Mouse (Mus musculus): ENCODE data around the gene Camk2b. TPM values are rescaled to one million over a fixed set of nuclear protein-coding genes. Genes with fewer than 3 reads are reported as not detected.

Camk2b gene
- polyA plus RNA-seq, 1 experiment: 0.97 TPM

- Histone ChIP-seq H3K27ac (ENCODE audit: insufficient read depth, low read length) (no peak overlapping the region), H3K4me1 (ENCODE audit: control insufficient read depth, insufficient read depth, low read length) (no peaks in the 10 kb centered on the region), H3K4me3 (ENCODE audit: insufficient read depth, low read length) (no peak overlapping the region)
- TF ChIP-seq POLR2A (IDR thresholded peaks at IDR 0.05; ENCODE audit: low read depth, low read length) (no peak), CTCF (IDR thresholded peaks at IDR 0.05; ENCODE audit: borderline replicate concordance, insufficient read depth, low read length) (no peak)
These were observed 93.0 kb downstream of the Camk2b start for GRCm38 (mm10) chr11:5973151-5973550.

- Histone ChIP-seq H3K27ac (ENCODE audit: insufficient read depth, low read length) (no peak overlapping the region), H3K4me1 (ENCODE audit: control insufficient read depth, insufficient read depth, low read length) (no peaks in the 10 kb centered on the region), H3K4me3 (ENCODE audit: insufficient read depth, low read length) (no peak overlapping the region)
- TF ChIP-seq CTCF (IDR thresholded peaks at IDR 0.05; ENCODE audit: borderline replicate concordance, insufficient read depth, low read length): no peak
- no peak for TF ChIP-seq POLR2A (IDR thresholded peaks at IDR 0.05; ENCODE audit: low read depth, low read length)
These were observed 95.0 kb downstream of the Camk2b start for GRCm38 (mm10) chr11:5971202-5971601.

- H3K4me1 ChIP-seq (ENCODE audit: control insufficient read depth, insufficient read depth, low read length): no peaks in the 10 kb centered on the region
- no peak overlapping the region for H3K4me3 ChIP-seq (ENCODE audit: insufficient read depth, low read length)
- H3K27ac ChIP-seq (ENCODE audit: insufficient read depth, low read length): no peak overlapping the region
- TF ChIP-seq CTCF (IDR thresholded peaks at IDR 0.05; ENCODE audit: borderline replicate concordance, insufficient read depth, low read length): no peak
These were observed 97.9 kb downstream of the Camk2b start for GRCm38 (mm10) chr11:5968223-5968622.

GRCm38 (mm10) chr11:5966751-5967150 lies 99.4 kb downstream of the Camk2b start:
- H3K27ac ChIP-seq (ENCODE audit: insufficient read depth, low read length): no peak overlapping the region
- H3K4me1 ChIP-seq (ENCODE audit: control insufficient read depth, insufficient read depth, low read length): no peaks in the 10 kb centered on the region
- H3K4me3 ChIP-seq (ENCODE audit: insufficient read depth, low read length): no peak overlapping the region
- TF ChIP-seq CTCF (IDR thresholded peaks at IDR 0.05; ENCODE audit: borderline replicate concordance, insufficient read depth, low read length) (no peak), POLR2A (IDR thresholded peaks at IDR 0.05; ENCODE audit: low read depth, low read length) (no peak)

GRCm38 (mm10) chr11:5965865-5966264 lies 100.3 kb downstream of the Camk2b start:
- TF ChIP-seq CTCF (IDR thresholded peaks at IDR 0.05; ENCODE audit: borderline replicate concordance, insufficient read depth, low read length): no peak
- TF ChIP-seq POLR2A (IDR thresholded peaks at IDR 0.05; ENCODE audit: low read depth, low read length): no peak
- H3K27ac ChIP-seq (ENCODE audit: insufficient read depth, low read length): no peak overlapping the region
- no peaks in the 10 kb centered on the region for H3K4me1 ChIP-seq (ENCODE audit: control insufficient read depth, insufficient read depth, low read length)
- H3K4me3 ChIP-seq (ENCODE audit: insufficient read depth, low read length): no peak overlapping the region

- H3K4me3 ChIP-seq (ENCODE audit: insufficient read depth, low read length): no peak overlapping the region
- TF ChIP-seq POLR2A (IDR thresholded peaks at IDR 0.05; ENCODE audit: low read depth, low read length): no peak
- no peak for TF ChIP-seq CTCF (IDR thresholded peaks at IDR 0.05; ENCODE audit: borderline replicate concordance, insufficient read depth, low read length)
- no peak overlapping the region for H3K27ac ChIP-seq (ENCODE audit: insufficient read depth, low read length)
- H3K4me1 ChIP-seq (ENCODE audit: control insufficient read depth, insufficient read depth, low read length): peaks cover 7% of the 10 kb centered on the region; the same call in 1 of the 2 replicates
These were observed 106.1 kb downstream of the Camk2b start for GRCm38 (mm10) chr11:5960051-5960450.

- peak within 1 kb of the TSS; percentile 95 for H3K27ac ChIP-seq (ENCODE audit: insufficient read depth, low read length)
- no peak for TF ChIP-seq CTCF (IDR thresholded peaks at IDR 0.05; ENCODE audit: borderline replicate concordance, insufficient read depth, low read length)
- peak; percentile 78 for TF ChIP-seq POLR2A (IDR thresholded peaks at IDR 0.05; ENCODE audit: low read depth, low read length)
- peaks cover 7% of the 10 kb centered on the region; the same call in 1 of the 2 replicates for H3K4me1 ChIP-seq (ENCODE audit: control insufficient read depth, insufficient read depth, low read length)
- H3K4me3 ChIP-seq (ENCODE audit: insufficient read depth, low read length): peak within 1 kb of the TSS; percentile 97
These were observed 110.5 kb downstream of the Camk2b start, which contains the start of gene Ykt6 for GRCm38 (mm10) chr11:5955546-5956276. Gene Ykt6 (plus strand): TSS chr11:5955693.

GRCm38 (mm10) chr11:5954965-5955504 lies 111.1 kb downstream of the Camk2b start:
- peak overlapping the region; percentile 47 for H3K4me3 ChIP-seq (ENCODE audit: insufficient read depth, low read length)
- peak overlapping the region; percentile 95 for H3K27ac ChIP-seq (ENCODE audit: insufficient read depth, low read length)
- peaks cover 7% of the 10 kb centered on the region; the same call in 1 of the 2 replicates for H3K4me1 ChIP-seq (ENCODE audit: control insufficient read depth, insufficient read depth, low read length)
- TF ChIP-seq POLR2A (IDR thresholded peaks at IDR 0.05; ENCODE audit: low read depth, low read length): no peak
- TF ChIP-seq CTCF (IDR thresholded peaks at IDR 0.05; ENCODE audit: borderline replicate concordance, insufficient read depth, low read length): no peak

- Histone ChIP-seq H3K4me3 (ENCODE audit: insufficient read depth, low read length) (no peak overlapping the region), H3K27ac (ENCODE audit: insufficient read depth, low read length) (no peak overlapping the region), H3K4me1 (ENCODE audit: control insufficient read depth, insufficient read depth, low read length) (peaks cover 7% of the 10 kb centered on the region; the same call in 1 of the 2 replicates)
- TF ChIP-seq POLR2A (IDR thresholded peaks at IDR 0.05; ENCODE audit: low read depth, low read length): no peak
- TF ChIP-seq CTCF (IDR thresholded peaks at IDR 0.05; ENCODE audit: borderline replicate concordance, insufficient read depth, low read length): no peak
These were observed 111.7 kb downstream of the Camk2b start for GRCm38 (mm10) chr11:5954435-5954834.

- no peak overlapping the region for H3K27ac ChIP-seq (ENCODE audit: insufficient read depth, low read length)
- H3K4me1 ChIP-seq (ENCODE audit: control insufficient read depth, insufficient read depth, low read length): 0 out of 2 replicates have a peak, but pooled peaks cover 5% of the 10 kb centered on the region
- TF ChIP-seq CTCF (IDR thresholded peaks at IDR 0.05; ENCODE audit: borderline replicate concordance, insufficient read depth, low read length) (no peak), POLR2A (IDR thresholded peaks at IDR 0.05; ENCODE audit: low read depth, low read length) (no peak)
- no peak overlapping the region for H3K4me3 ChIP-seq (ENCODE audit: insufficient read depth, low read length)
These were observed 112.9 kb downstream of the Camk2b start for GRCm38 (mm10) chr11:5953130-5953765.

Data from embryonic fibroblast, embryonic 13.5 days (primary cell).